Mouse (Mus musculus): Measurements from ENCODE around the gene Tmbim4. TPM values are rescaled to one million over a fixed set of nuclear protein-coding genes. Genes with fewer than 3 reads are reported as not detected.
A peak's percentile ranks its signal among the peaks of the same experiment; 100 is the strongest.

Tmbim4 gene
- polyA plus RNA-seq, 1 experiment from 2014 or later: 74.8 TPM

DNA sequence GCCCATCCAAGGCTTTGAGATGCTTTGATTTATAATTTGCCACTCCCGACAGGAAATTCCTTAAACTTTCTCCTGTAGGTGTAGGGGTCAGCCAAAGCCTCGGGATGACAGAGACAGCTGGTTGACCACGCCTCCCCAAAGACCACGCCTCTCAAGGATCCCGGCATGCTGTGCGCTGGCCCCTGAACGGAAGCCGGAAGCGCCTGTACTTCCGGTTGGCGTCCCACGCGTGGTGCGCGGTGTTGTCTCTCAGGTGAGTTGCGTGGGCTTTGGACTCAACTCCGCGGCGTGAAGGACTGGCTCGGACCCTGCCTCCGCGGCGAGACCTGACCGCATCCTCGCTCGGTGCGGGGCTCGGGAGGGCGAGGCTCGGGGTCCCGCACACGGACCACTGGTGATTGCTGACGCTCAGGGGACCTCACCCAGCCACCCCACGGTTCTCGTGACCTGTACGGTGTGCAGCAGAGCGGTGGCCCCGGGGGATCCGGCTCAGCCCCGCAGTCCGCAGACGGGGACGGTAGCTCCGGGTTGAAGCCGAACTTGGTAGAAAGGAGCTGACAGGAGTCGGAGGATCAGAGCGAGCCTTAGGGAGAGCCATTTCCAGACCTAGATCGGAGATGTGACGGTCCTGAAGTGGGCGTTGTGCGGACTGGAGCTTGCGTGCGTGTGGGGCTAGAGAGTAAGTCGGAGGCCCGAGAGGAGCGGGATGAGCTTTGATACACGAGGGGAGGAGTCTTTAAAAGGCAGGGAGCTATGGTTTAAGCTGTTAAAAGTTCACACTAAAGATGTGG lies 25.7 kb downstream of the Tmbim4 start, which contains the start of gene Llph:
TSS of gene Llph (plus strand) at position 200 of the 791 bp plus-strand sequence.
- peak within 1 kb of the TSS; percentile 100 for H3K4me3 ChIP-seq
- peak; percentile 93 for ATAC-seq (ENCODE audit: low FRiP score, low read depth)
- no peaks in the 10 kb centered on the region for H3K27me3 ChIP-seq
- H3K27ac ChIP-seq (replicated peaks): no peak within 1 kb of the TSS
- H3K9me3 ChIP-seq: no peaks in the 10 kb centered on the region
- peak within 1 kb of the TSS; percentile 92 for H3K4me2 ChIP-seq (replicated peaks)
- WGBS: under 1% methylated on average over 57 of the region's 57 CpGs
- H3K9ac ChIP-seq (replicated peaks): peak within 1 kb of the TSS; percentile 86
- peaks cover 12% of the 10 kb centered on the region for H3K4me1 ChIP-seq
- peaks cover 31% of the 10 kb centered on the region for H3K36me3 ChIP-seq

- ATAC-seq (ENCODE audit: low FRiP score, low read depth): no peak
- Histone ChIP-seq H3K36me3 (peaks cover 32% of the 10 kb centered on the region), H3K27me3 (no peaks in the 10 kb centered on the region), H3K4me1 (peaks cover 12% of the 10 kb centered on the region), H3K9me3 (no peaks in the 10 kb centered on the region), H3K27ac (replicated peaks) (no peak overlapping the region), H3K9ac (replicated peaks) (no peak overlapping the region), H3K4me2 (replicated peaks) (no peak overlapping the region), H3K4me3 (no peak overlapping the region)
- WGBS: 31% methylated on average over 5 of the region's 5 CpGs
Measured at GRCm38 (mm10) chr10:120231718-120232117, 30.3 kb downstream of the Tmbim4 start.

DNA sequence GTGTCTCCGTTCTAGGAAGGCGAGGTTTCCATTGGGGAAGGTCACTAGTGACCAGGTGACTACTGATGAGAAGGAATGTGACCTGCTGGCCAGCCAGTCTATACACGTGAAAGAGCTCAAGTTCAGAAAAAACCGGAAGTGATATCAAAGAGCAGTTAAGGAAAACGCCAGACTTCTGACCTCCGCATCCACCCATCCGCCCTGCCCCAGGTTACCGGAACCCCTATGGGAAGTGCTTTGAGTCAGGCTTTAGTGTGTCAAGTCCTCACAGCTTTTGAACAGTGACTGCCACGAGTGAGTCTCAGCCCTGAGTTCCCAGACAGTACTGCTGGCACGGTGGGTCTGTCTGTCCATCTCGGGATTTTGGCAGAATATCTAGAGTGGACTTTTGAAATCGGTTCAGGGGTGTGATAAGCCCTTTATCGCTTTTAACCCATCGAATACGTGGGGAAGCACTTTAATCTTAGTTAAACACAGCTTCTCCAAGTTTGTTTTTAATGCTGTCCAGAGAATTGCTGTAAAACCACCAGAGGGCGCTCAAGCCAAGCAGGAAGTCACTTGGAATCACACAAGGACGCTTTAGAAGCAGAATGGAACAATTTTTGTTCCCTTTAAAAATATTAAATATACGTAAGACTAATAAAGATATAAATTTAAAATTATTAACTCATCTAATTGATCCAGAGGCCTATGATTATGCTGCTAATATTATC lies 32.4 kb downstream of the Tmbim4 start:
- Histone ChIP-seq H3K9me3 (no peaks in the 10 kb centered on the region), H3K27ac (replicated peaks) (no peak overlapping the region), H3K4me2 (replicated peaks) (no peak overlapping the region), H3K4me1 (no peaks in the 10 kb centered on the region), H3K4me3 (no peak overlapping the region), H3K27me3 (no peaks in the 10 kb centered on the region), H3K9ac (replicated peaks) (no peak overlapping the region), H3K36me3 (peaks cover 26% of the 10 kb centered on the region)
- WGBS: 35% methylated on average over 18 of the region's 18 CpGs
- no peak for ATAC-seq (ENCODE audit: low FRiP score, low read depth)

GRCm38 (mm10) chr10:120236855-120237254 lies 35.5 kb downstream of the Tmbim4 start:
- Histone ChIP-seq H3K27ac (replicated peaks) (no peak overlapping the region), H3K36me3 (0 out of 2 replicates have a peak, but pooled peaks cover 6% of the 10 kb centered on the region), H3K4me2 (replicated peaks) (no peak overlapping the region), H3K9me3 (no peaks in the 10 kb centered on the region), H3K9ac (replicated peaks) (no peak overlapping the region), H3K4me1 (no peaks in the 10 kb centered on the region), H3K27me3 (no peaks in the 10 kb centered on the region), H3K4me3 (no peak overlapping the region)
- 86% methylated on average over 9 of the region's 9 CpGs for WGBS
- no peak for ATAC-seq (ENCODE audit: low FRiP score, low read depth)

DNA sequence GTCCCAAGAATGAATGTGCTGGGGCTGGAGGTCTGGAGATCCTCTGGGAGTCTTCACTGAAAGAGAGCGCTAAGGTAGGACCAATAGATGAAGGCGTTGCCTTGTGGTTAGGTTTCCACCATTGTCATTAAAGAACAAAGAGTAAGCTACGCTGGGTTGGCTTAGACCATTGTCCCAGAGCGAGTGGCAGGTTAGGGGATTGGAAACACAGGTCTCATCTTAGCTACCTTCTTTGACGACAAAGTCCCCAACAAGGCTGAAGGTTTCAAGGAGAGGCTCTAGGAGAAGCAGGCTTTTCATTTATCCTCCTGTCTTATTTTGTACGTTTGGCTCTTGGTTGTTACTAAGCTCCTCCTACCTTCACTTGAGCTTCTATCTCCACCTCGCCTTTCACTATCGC lies 36.9 kb downstream of the Tmbim4 start:
- Histone ChIP-seq H3K4me1 (no peaks in the 10 kb centered on the region), H3K4me3 (no peak overlapping the region), H3K36me3 (no peaks in the 10 kb centered on the region), H3K9ac (replicated peaks) (no peak overlapping the region), H3K27me3 (no peaks in the 10 kb centered on the region), H3K4me2 (replicated peaks) (no peak overlapping the region), H3K9me3 (no peaks in the 10 kb centered on the region), H3K27ac (replicated peaks) (no peak overlapping the region)
- no peak for ATAC-seq (ENCODE audit: low FRiP score, low read depth)
- WGBS: 90% methylated on average over 8 of the region's 8 CpGs

GRCm38 (mm10) chr10:120239476-120239875 lies 38.1 kb downstream of the Tmbim4 start:
- Histone ChIP-seq H3K4me2 (replicated peaks) (no peak overlapping the region), H3K9ac (replicated peaks) (no peak overlapping the region), H3K27me3 (no peaks in the 10 kb centered on the region), H3K4me1 (no peaks in the 10 kb centered on the region), H3K9me3 (no peaks in the 10 kb centered on the region), H3K27ac (replicated peaks) (no peak overlapping the region), H3K4me3 (no peak overlapping the region), H3K36me3 (no peaks in the 10 kb centered on the region)
- WGBS: 64% methylated on average over 6 of the region's 6 CpGs
- no peak for ATAC-seq (ENCODE audit: low FRiP score, low read depth)

- no peak overlapping the region for H3K27ac ChIP-seq (replicated peaks)
- H3K9ac ChIP-seq (replicated peaks): no peak overlapping the region
- H3K4me3 ChIP-seq: no peak overlapping the region
- no peaks in the 10 kb centered on the region for H3K27me3 ChIP-seq
- H3K4me1 ChIP-seq: no peaks in the 10 kb centered on the region
- no peak for ATAC-seq (ENCODE audit: low FRiP score, low read depth)
- no peaks in the 10 kb centered on the region for H3K36me3 ChIP-seq
- no peaks in the 10 kb centered on the region for H3K9me3 ChIP-seq
- 63% methylated on average over 6 of the region's 6 CpGs for whole genome bisulfite sequencing
- no peak overlapping the region for H3K4me2 ChIP-seq (replicated peaks)
Measured at GRCm38 (mm10) chr10:120242421-120242820, 41.0 kb downstream of the Tmbim4 start.

DNA sequence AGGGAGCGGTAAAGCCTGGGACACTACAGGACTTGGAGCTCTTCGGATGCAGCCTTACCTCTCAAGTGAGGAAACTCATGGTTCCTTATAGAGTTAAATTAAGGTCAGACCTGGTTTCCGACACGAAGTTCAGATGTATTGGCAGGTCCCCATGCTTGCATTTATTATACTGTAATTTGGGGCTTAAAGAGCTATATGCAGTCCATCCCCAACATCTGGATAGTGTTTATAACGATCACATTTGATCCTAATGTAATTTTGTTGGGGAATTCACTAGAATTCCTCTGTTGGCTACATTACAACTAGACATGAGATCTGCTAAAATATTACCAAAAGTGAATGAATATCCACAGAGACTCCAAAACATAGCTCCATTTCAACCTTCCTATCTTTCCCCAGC lies 44.3 kb downstream of the Tmbim4 start:
- Histone ChIP-seq H3K27ac (replicated peaks) (no peak overlapping the region), H3K36me3 (no peaks in the 10 kb centered on the region), H3K4me3 (no peak overlapping the region), H3K9me3 (no peaks in the 10 kb centered on the region), H3K4me1 (no peaks in the 10 kb centered on the region), H3K9ac (replicated peaks) (no peak overlapping the region), H3K27me3 (no peaks in the 10 kb centered on the region), H3K4me2 (replicated peaks) (no peak overlapping the region)
- WGBS: 85% methylated on average over 5 of the region's 5 CpGs
- ATAC-seq (ENCODE audit: low FRiP score, low read depth): no peak

GRCm38 (mm10) chr10:120246994-120247750 lies 45.8 kb downstream of the Tmbim4 start:
- no peak for ATAC-seq (ENCODE audit: low FRiP score, low read depth)
- Histone ChIP-seq H3K27me3 (no peaks in the 10 kb centered on the region), H3K9me3 (no peaks in the 10 kb centered on the region), H3K36me3 (no peaks in the 10 kb centered on the region), H3K4me3 (no peak overlapping the region), H3K4me1 (no peaks in the 10 kb centered on the region), H3K4me2 (replicated peaks) (no peak overlapping the region), H3K9ac (replicated peaks) (no peak overlapping the region), H3K27ac (replicated peaks) (no peak overlapping the region)
- 48% methylated on average over 9 of the region's 9 CpGs for WGBS

GRCm38 (mm10) chr10:120250911-120251683 lies 49.7 kb downstream of the Tmbim4 start:
- no peaks in the 10 kb centered on the region for H3K36me3 ChIP-seq
- no peak overlapping the region for H3K9ac ChIP-seq (replicated peaks)
- H3K4me2 ChIP-seq (replicated peaks): no peak overlapping the region
- no peaks in the 10 kb centered on the region for H3K4me1 ChIP-seq
- no peak overlapping the region for H3K4me3 ChIP-seq
- no peak for ATAC-seq (ENCODE audit: low FRiP score, low read depth)
- peaks cover 5% of the 10 kb centered on the region; the same call in 1 of the 2 replicates for H3K27me3 ChIP-seq
- 64% methylated on average over 11 of the region's 11 CpGs for WGBS
- no peaks in the 10 kb centered on the region for H3K9me3 ChIP-seq
- no peak overlapping the region for H3K27ac ChIP-seq (replicated peaks)

- no peak for ATAC-seq (ENCODE audit: low FRiP score, low read depth)
- Histone ChIP-seq H3K9ac (replicated peaks) (no peak overlapping the region), H3K27ac (replicated peaks) (no peak overlapping the region), H3K4me3 (no peak overlapping the region), H3K4me2 (replicated peaks) (no peak overlapping the region), H3K27me3 (peaks cover 5% of the 10 kb centered on the region; the same call in 1 of the 2 replicates), H3K36me3 (no peaks in the 10 kb centered on the region), H3K9me3 (no peaks in the 10 kb centered on the region), H3K4me1 (no peaks in the 10 kb centered on the region)
- WGBS: 90% methylated on average over 4 of the region's 4 CpGs
Measured at GRCm38 (mm10) chr10:120251791-120252190, 50.4 kb downstream of the Tmbim4 start.

Measured in midbrain, embryonic 12.5 days (tissue).